Mouse (Mus musculus) layer of hippocampus, adult 9-10 months (tissue): ENCODE results near the gene Mrpl34.
"Not testable (repeated sequence)": the region's sequence is repeated elsewhere in the genome, so short reads cannot be mapped to it uniquely, and the experiment has no call there.

ENCODE experiments used
- DNase-seq: peaks from one replicate; pipeline ENCODE4 v3.0.0; 2022; ENCODE audit warnings: low spot score

The Mrpl34 gene

DNA sequence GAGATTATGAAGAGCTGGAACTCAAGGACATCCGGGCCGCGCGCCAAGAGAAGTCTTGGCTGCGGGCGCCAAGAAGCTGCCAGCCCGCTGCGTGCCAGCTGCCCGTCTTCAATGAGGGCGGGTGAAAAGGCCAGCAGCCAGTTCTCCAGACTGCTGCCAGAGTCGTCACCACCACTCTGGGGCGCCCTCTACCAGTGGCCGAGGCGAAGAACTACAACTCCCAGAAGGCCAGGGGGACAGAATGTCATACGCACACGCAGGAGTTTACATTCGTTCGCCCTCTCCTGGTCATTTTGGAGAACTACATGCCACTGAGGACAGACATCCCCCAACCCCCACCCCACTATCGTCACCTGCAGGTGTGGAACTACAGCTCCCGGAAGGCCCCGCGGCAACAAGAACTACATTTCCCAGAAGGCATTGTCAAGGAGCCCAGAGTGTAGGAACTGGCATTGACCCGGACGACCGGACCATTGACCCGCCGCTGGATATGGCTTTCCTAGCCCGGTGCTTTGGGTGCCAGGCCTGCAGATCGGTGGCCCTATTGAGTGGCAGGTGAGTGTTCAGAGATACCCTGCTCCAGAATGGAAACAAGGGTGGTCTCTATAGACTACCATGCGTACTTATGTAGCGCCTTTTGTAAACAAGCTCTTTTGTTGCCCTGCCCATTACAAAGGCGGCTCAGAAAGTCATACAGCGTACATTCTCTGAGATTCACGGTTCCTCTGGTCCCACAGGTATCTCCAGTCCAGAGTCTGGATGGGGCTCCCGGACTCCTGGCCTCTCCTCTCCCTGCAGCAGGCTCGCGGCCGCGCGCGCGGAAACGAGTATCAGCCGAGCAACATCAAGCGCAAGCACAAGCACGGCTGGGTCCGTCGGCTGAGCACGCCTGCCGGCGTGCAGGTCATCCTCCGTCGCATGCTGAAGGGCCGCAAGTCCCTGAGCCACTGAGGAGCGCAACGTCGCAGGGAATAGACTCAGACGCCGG lies at the start of gene Mrpl34:
Gene Mrpl34 (plus strand): TSS at position 447 of the 988 bp plus-strand sequence.
- DNase-seq: peak; percentile 100

DNA sequence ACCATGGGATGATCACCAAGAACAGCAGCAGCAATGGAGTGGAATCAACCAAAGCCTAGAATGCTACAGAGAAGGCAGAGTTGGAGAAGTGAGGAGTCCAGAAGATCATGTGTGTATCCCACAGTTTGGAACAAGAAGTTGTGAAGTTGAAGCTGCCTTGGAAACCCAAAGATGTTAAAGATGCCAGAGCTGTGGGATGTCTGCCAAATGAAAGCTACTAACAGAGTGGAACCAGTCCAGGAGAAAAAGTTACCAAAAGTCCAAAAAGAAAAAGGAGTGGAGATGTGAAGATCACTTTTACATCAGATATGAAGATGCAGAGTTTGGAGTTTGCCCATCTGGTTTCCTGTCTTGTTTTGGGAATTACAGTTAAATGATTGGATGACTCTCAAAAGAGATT lies 42.6 kb upstream of the Mrpl34 start:
- DNase-seq: no peak

DNA sequence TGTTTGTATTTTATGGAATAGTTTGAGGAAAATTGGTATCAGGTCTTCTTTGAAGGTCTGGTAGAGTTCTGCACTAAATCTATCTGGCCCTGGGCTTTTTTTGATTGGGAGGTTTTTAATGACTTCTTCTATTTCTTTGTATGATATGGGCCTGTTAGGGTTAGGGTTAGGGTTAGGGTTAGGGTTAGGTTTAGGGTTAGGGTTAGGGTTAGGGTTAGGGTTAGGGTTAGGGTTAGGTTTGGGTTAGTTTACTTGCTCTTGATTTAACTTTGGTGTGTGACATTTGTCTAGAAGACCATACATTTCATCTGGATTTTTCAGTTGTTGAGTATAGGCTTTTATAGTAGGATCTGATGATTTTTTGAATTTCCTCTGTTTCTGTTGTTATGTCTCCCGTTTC lies 31.8 kb upstream of the Mrpl34 start:
- not testable (repeated sequence) for DNase-seq

DNA sequence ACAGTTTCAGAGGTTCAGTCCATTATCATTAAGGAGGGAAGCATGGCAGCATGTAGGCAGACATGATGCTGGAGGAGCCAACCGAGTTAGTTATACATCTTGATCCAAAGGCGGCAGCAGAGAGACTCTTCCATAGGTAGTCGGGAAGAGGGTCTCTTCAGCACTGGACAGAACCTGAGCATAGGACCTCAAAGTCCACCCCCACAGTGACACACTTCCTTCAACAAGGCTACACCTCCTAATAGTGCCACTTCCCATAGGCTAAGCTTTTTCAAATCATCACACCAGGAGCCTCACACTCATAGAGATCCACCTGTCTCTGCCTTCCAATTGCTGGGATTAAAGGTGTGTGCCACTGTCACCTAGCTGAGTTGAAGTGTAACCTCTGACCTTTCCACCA lies 27.7 kb upstream of the Mrpl34 start:
- no peak for DNase-seq

DNA sequence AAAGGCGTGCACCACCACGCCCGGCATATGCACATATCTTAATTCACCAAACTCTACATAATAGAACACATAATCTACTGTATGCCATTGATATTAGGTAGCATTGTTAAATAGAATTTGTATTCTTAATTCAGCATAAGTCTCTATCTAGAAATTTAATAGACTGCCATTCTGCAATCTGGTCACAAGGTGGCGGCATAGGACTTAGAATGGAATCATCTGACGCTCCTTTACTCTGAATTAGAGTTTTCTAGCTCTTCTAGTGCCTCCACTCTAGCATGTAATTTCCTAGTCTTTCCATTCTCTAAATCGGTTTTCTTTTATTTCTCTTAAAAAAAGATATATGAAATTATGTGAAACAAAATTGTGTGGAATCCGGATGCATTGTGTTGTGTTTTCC lies 23.4 kb upstream of the Mrpl34 start:
- DNase-seq: no peak

GRCm38 (mm10) chr8:71445096-71445495 lies 19.7 kb upstream of the Mrpl34 start:
- no peak for DNase-seq

DNA sequence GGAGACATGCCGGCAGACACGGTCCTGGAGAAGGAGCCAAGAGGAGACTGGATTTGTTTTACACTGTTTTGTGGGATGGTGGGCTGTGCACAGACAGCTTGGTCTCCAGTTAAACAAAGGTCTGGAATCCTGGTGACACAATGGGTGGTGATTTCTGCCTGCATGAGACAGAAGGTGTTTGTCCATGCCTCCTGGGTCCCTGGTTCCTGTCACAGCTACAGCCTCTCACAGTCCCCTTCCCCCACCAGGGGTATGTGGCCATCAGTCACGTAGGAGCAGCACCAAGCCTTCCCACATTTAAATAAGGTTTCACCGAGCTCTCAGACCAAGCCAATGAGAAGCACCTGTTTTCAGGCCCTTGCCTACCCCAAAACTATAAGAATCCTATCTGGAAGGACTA lies 13.4 kb upstream of the Mrpl34 start:
- DNase-seq: no peak

DNA sequence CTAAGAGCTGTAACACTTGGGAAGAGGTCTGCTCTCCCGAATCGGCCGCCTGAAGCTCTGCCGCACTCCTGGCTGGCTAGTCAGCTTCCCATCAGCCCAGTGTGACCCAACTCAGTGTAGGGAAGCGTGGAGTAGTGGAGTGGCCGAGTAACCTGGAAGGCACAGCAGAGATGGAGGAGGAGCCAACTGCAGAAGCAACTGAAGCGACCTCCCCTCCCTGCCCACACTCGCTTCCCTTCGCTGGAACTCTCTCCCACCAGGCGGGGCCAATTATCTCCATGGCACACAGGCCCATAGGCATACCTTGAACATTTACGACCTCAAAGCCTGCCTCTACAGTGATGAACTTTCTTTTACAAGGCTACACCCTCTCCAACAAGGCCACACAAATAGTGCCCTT lies 13.0 kb upstream of the Mrpl34 start:
- DNase-seq: no peak

GRCm38 (mm10) chr8:71452669-71453068 lies 12.1 kb upstream of the Mrpl34 start:
- DNase-seq: no peak

DNA sequence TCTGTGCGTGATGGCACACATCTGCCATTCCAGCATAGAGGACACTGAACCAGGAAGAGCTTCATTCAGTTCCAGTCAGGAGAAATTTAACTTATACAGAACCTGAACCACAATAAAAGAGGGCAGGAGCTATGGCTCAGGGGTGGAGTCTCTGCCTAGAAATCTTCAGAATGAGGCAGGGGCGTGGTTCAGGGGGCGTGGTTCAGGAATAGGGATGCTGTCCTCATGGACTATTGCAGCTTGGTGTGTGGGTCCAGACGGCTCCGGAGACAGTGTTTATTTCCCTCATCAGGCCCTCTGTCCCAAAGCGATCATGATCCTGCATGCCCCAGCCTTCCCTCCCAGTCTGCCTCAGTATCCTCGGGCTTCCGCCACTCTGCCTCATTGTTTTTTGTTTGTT lies 10.1 kb upstream of the Mrpl34 start:
- no peak for DNase-seq

DNA sequence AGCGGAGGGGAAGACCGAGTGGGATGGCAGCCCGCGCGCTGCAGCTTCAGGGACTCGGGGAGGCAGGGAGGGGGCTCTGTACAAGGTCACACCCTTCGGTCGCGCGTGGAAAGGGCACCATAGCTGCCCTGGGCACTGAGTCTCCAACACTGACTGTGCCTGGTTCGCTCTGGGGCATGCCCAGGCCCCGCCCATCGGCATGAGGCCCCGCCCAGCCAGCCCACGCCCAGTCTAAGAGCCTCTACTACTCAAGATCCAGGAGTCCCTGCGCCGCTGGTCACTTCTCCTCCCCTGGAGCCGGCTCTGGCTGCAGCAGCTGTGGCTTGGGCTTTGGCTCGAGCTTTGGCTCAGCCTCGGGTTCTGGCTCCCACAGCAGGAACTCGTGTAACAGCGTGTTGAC lies 7.9 kb upstream of the Mrpl34 start:
- no peak for DNase-seq

DNA sequence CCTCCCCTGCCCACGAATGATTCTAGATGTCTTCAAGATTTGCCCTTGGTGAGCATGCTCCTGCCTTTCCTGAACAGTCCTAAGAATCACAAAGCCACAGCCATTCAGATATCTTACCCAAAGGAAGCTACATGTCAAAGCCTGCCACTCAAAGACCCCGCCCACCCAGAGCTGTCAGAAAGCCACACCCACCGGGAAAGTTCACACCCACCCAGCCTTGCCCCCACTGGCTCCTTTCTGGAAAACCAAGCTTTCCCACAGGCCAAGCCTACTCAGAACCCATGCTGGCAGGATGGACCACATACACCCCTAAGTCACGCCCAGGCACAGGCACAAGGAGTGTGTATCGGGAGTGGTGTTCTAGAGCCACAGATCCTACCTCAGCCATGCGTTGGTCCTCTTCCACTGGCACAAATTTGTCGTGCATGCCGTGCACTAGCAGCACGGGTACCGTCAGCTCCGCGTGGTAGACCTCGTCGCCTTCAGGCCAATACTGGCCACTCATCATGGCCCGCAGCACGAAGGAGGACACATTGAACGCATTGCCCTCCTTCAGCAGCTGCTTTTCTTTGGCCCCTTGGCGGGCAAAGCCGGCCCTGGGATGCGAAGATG lies 7.0 kb upstream of the Mrpl34 start:
- DNase-seq: no peak

DNA sequence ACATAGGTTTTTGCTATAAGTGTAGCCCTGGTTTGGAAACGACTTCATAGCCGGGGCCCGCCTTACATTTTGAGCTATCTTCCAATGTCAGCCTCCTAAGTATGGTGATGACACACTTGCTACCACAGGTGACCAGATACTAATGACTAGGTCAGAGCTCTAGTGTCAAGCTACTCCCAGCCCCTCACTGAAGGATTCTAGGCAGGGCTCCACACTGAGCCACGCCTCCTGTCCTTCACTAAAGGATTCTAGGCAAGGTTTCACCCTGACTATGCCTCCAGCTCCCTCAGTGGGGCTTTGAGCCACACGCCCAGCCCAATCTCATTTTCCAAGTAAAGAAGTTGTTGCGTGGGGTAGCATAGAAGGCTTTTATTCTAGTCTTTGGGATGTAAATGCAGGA lies 4.0 kb upstream of the Mrpl34 start:
- DNase-seq: no peak

GRCm38 (mm10) chr8:71461152-71461840 lies 3.5 kb upstream of the Mrpl34 start:
- DNase-seq: no peak

DNA sequence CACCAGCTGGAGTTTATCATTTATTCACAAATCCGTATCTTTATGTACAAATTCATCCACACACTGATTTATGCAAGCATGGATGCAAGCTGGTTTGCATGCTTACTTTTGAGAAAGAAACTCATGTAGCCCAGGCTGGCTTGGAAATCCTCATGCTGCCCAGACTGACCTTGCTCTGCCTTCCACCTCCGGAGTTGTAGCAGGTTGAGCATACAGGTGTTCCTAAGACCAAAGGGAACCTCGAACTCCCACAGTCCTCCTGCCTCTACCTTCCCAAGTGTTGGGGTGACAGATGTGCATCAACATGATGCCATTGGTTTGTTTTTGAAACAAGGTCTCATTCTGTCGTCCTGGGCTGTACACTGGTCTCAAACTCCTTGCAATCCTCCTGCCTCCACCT lies 2.6 kb upstream of the Mrpl34 start:
- DNase-seq: no peak

DNA sequence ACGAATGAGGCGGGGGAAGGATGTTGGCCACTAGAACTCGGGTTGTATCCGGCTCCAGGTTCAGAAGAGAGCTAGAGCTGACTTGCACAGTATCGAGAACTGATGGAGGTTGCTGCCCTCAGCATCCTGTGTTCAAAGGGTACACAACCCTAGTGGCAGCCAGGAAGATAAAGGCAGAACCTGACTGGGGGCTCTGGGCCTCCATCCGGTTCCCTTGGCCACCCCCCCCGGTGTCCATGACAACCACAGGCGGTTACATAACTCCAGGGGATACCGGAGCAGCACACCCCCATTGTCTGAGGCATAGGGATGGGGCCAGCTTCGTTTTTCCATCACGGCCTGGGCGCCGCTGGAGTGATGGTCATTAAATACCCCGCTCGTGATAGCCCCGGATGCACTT lies 2.0 kb upstream of the Mrpl34 start:
- DNase-seq: no peak

GRCm38 (mm10) chr8:71463188-71464033 lies 1.3 kb upstream of the Mrpl34 start, which contains the start of gene Abhd8:
TSS of gene Abhd8 (minus strand) at chr8:71463655.
- DNase-seq: peak; percentile 98

GRCm38 (mm10) chr8:71465733-71466132 lies 974 bp downstream of the Mrpl34 start:
- no peak for DNase-seq

DNA sequence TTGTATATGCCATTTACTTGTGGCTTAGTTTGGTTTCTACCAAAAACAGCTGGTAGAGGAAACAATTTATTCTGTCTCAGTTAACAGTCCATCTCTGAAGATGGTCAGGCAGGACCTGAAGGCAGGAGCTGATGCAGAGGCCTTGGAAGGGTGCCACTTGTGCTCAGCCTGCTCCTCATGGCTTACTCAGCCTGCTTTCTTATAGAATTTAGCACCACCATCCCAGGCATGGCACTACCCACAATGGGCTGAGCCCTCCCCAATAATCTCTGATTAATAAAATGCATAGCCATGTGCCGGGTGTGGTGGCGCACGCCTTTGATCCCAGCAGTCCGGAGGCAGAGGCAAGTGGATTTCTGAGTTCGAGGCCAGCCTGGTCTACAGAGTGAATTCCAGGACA lies 1.4 kb downstream of the Mrpl34 start:
- no peak for DNase-seq

DNA sequence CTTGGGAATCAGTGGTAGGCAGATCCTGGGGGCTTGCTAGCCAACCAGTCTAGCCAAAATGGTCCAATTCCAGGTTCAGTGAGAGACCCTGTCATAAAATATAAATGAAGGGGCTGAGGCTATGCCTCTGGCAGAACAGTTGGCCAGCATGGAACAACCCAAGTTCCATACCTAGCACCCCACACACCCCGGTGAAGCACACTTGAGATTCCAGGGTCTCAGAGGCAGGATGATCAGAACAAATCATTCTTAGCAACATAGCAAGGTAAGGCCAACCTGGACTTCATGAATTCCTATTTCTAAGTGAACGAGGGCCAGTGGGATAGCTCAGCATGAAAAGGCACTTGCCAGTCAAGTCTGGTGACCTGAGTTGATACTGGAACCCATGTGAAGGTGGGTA lies 2.4 kb downstream of the Mrpl34 start:
- no peak for DNase-seq

GRCm38 (mm10) chr8:71468001-71468400 lies 3.2 kb downstream of the Mrpl34 start:
- DNase-seq: no peak

DNA sequence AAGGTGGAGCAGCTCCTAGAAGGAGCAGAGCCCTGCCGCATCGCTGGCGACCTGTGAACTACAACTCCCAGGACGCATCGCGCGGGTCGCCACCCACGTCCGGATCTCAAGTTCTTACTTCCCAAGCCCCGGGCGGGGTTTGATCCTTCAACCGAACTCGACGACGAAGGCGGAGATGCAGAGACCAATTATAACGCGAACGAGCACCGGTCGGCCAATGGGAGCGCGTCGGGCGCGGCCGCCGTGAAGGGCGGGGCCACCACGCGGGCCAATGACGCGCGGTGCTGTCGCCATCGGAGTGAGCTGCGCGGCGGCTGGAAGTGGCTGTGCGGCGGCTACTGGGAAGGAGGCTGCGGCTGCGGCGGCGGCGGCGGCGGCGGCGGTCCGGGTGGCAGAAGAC lies 4.2 kb downstream of the Mrpl34 start, which contains the start of gene Dda1:
Gene Dda1 (plus strand): TSS at position 284 of the 400 bp plus-strand sequence.
- peak; percentile 96 for DNase-seq
